Mouse (Mus musculus) MEL (cell line): ENCODE results near the gene Kidins220. TPM values are rescaled to one million over a fixed set of nuclear protein-coding genes. Genes with fewer than 3 reads are reported as not detected.

Experiments used
- DNase-seq: peaks from one replicate; pipeline ENCODE4 v3.0.0; 2011; ENCODE audit warnings: low read depth, low spot score
- H3K27ac ChIP-seq: 2 replicates; pipeline ENCODE4 v1.5.1; 2012; ENCODE audit warnings: low read depth, mild to moderate bottlenecking, control low read depth, low read length, moderate library complexity; ENCODE audit not compliant: control insufficient read depth
- H3K27me3 ChIP-seq, 2 experiments: fragments of 150-350 bp in 1 of 2; sonication (generic) in 1 of 2; 2 replicates each; pipeline ENCODE4 v1.6.1; 2012; ENCODE audit warnings: low read length in 2 of 2, mild to moderate bottlenecking in 2 of 2, improper control_type of control experiment in 1 of 2, moderate library complexity in 1 of 2; ENCODE audit not compliant: insufficient read depth in 2 of 2, control insufficient read depth in 1 of 2
- H3K36me3 ChIP-seq, 2 experiments: 2 replicates each; pipeline ENCODE4 v1.6.1; 2012 to 2014; ENCODE audit warnings: low read length in 2 of 2, improper control_type of control experiment in 1 of 2, inconsistent platforms in 1 of 2, mild to moderate bottlenecking in 1 of 2; ENCODE audit not compliant: insufficient read depth in 2 of 2, control insufficient read depth in 1 of 2
- H3K4me1 ChIP-seq, 2 experiments: fragments of 150-350 bp in 1 of 2; sonication (generic) in 1 of 2; 2 replicates each; pipeline ENCODE4 v1.6.1; 2012; ENCODE audit warnings: low read length in 2 of 2, improper control_type of control experiment in 1 of 2, mild to moderate bottlenecking in 1 of 2; ENCODE audit not compliant: insufficient read depth in 2 of 2, control insufficient read depth in 1 of 2
- H3K4me3 ChIP-seq, 2 experiments: fragments of 150-350 bp in 1 of 2; sonication (generic) in 1 of 2; 2 replicates each; pipeline ENCODE4 v1.5.1; 2012; ENCODE audit warnings: low read depth in 2 of 2, low read length in 2 of 2, mild to moderate bottlenecking in 2 of 2, moderate library complexity in 2 of 2, control low read depth in 1 of 2, improper control_type of control experiment in 1 of 2; ENCODE audit not compliant: control insufficient read depth in 1 of 2, insufficient read depth in 1 of 2
- H3K79me2 ChIP-seq: 2 replicates; pipeline ENCODE4 v1.6.1; 2012; ENCODE audit warnings: mild to moderate bottlenecking, low read length, moderate library complexity; ENCODE audit not compliant: control insufficient read depth, poor library complexity, insufficient read depth
- H3K9ac ChIP-seq: 2 replicates; pipeline ENCODE4 v1.6.1; 2012; ENCODE audit warnings: low read depth, mild to moderate bottlenecking, control low read depth, low read length, moderate library complexity; ENCODE audit not compliant: control insufficient read depth, poor library complexity, severe bottlenecking
- H3K9me3 ChIP-seq: fragments of 150-350 bp; sonication (generic); replicated peaks from 2 replicates; pipeline ENCODE4 v1.6.1; 2012; ENCODE audit warnings: mild to moderate bottlenecking, low read length, improper control_type of control experiment, moderate library complexity; ENCODE audit not compliant: insufficient read depth
- CHD1 ChIP-seq: IDR thresholded peaks from 2 replicates; pipeline ENCODE4 v1.6.1; 2012; ENCODE audit warnings: low read depth, mild to moderate bottlenecking, inconsistent platforms, low read length, improper control_type of control experiment
- CHD2 ChIP-seq: IDR thresholded peaks from 2 replicates; pipeline ENCODE4 v1.6.1; 2011; ENCODE audit warnings: low read length, improper control_type of control experiment
- CTCF ChIP-seq, 3 experiments: IDR thresholded peaks in 2 of 3; conservative IDR thresholded peaks in 1 of 3; 2 replicates each; pipeline ENCODE4 v1.5.1; 2011 to 2012; ENCODE audit warnings: low read length in 3 of 3, low read depth in 2 of 3, mild to moderate bottlenecking in 2 of 3, improper control_type of control experiment in 1 of 3, inconsistent platforms in 1 of 3, mixed read lengths in 1 of 3, moderate library complexity in 1 of 3; ENCODE audit not compliant: control insufficient read depth in 1 of 3, insufficient read depth in 1 of 3, poor library complexity in 1 of 3, severe bottlenecking in 1 of 3
- EP300 ChIP-seq, 2 experiments: IDR thresholded peaks; 2 replicates each; pipeline ENCODE4 v1.6.1; 2011; ENCODE audit warnings: improper control_type of control experiment in 2 of 2, low read length in 2 of 2, low read depth in 1 of 2, mild to moderate bottlenecking in 1 of 2
- GATA1 ChIP-seq: IDR thresholded peaks from 2 replicates; pipeline ENCODE4 v1.6.1; 2011; ENCODE audit warnings: low read depth, low read length, improper control_type of control experiment
- HCFC1 ChIP-seq: IDR thresholded peaks from 2 replicates; pipeline ENCODE4 v1.6.1; 2012; ENCODE audit warnings: low read depth, mild to moderate bottlenecking, inconsistent platforms, low read length, improper control_type of control experiment, moderate library complexity
- KAT2A ChIP-seq: conservative IDR thresholded peaks from 2 replicates; pipeline ENCODE4 v1.6.1; 2012; ENCODE audit warnings: low read depth, low read length, improper control_type of control experiment, inconsistent platforms
- MAFK ChIP-seq: IDR thresholded peaks from 2 replicates; pipeline ENCODE4 v1.6.1; 2011; ENCODE audit warnings: low read depth, mild to moderate bottlenecking, low read length, improper control_type of control experiment, borderline replicate concordance
- MAZ ChIP-seq: IDR thresholded peaks from 2 replicates; pipeline ENCODE4 v1.6.1; 2012; ENCODE audit warnings: low read depth, mild to moderate bottlenecking, inconsistent platforms, low read length, improper control_type of control experiment
- MEF2A ChIP-seq: IDR thresholded peaks from 2 replicates; pipeline ENCODE4 v1.6.1; 2014; ENCODE audit warnings: low read depth, mild to moderate bottlenecking, inconsistent platforms, low read length, improper control_type of control experiment; ENCODE audit not compliant: poor library complexity, insufficient replicate concordance, severe bottlenecking; ENCODE audit errors: extremely low read depth
- NRF1 ChIP-seq: IDR thresholded peaks from 2 replicates; pipeline ENCODE4 v1.6.1; 2014; ENCODE audit warnings: low read depth, mild to moderate bottlenecking, inconsistent platforms, low read length, improper control_type of control experiment, moderate library complexity; ENCODE audit not compliant: poor library complexity, insufficient read depth, severe bottlenecking
- SIN3A ChIP-seq: IDR thresholded peaks from 2 replicates; pipeline ENCODE4 v1.6.1; 2012; ENCODE audit warnings: low read length, improper control_type of control experiment, inconsistent platforms
- TAL1 ChIP-seq: IDR thresholded peaks from 2 replicates; pipeline ENCODE4 v1.6.1; 2012; ENCODE audit warnings: mild to moderate bottlenecking, inconsistent platforms, low read length, moderate library complexity, mixed read lengths
- TBP ChIP-seq: IDR thresholded peaks from 2 replicates; pipeline ENCODE4 v1.8.0; 2011; ENCODE audit warnings: low read depth, low read length, improper control_type of control experiment
- USF1 ChIP-seq: IDR thresholded peaks from 2 replicates; pipeline ENCODE4 v1.6.1; 2014; ENCODE audit warnings: low read depth, mild to moderate bottlenecking, inconsistent platforms, low read length, improper control_type of control experiment, moderate library complexity
- USF2 ChIP-seq, 2 experiments: IDR thresholded peaks; 2 replicates each; pipeline ENCODE4 v1.6.1; 2011 to 2012; ENCODE audit warnings: improper control_type of control experiment in 2 of 2, low read length in 2 of 2, borderline replicate concordance in 1 of 2, inconsistent platforms in 1 of 2, low read depth in 1 of 2, mild to moderate bottlenecking in 1 of 2; ENCODE audit not compliant: insufficient read depth in 1 of 2
- ZNF384 ChIP-seq: IDR thresholded peaks from 2 replicates; pipeline ENCODE4 v1.6.1; 2012; ENCODE audit warnings: low read depth, mild to moderate bottlenecking, inconsistent platforms, low read length, improper control_type of control experiment
- polyA plus RNA-seq, 2 experiments: library from polyadenylated mRNA; stranded (reverse) in 1 of 2; unstranded in 1 of 2; fragments of >175 nt in 1 of 2; fragments of >200 nt in 1 of 2; gene quantifications; 2 replicates each; pipeline versions ENCODE4 v1.2.1 to v1.2.4; 2012; ENCODE audit warnings: low replicate concordance in 2 of 2, low read depth in 1 of 2; ENCODE audit not compliant: insufficient read length in 2 of 2, insufficient read depth in 1 of 2, missing spikeins in 1 of 2
- total RNA-seq: library from RNA; depleted of rRNA; stranded (reverse); fragments of 300-350 nt; gene quantifications from 2 replicates; pipeline ENCODE4 v1.2.3, GENCODE M21; 2012

The Kidins220 gene
- total and polyA plus RNA-seq, 3 experiments, result 26.2 to 124 (median 29.2) TPM

DNA sequence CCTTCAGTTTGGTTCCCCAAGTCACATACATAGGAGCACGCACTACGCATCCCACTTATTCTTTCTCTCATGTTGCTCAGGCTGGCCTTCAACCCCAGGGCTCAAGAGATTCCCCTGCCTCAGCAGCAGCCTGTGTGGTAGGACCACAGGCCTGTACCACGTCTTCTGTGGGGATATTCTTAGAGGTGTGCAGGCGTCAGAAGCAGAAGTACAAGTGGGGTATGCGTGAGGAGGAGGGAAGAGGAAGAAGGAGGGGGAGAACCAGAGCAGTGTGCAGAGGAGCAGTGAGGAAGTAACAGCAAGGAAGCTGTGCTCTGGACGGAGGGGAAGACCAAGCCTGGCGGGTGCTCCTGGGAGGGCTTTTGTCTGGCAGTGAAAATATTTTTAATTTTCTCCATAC, 79.8 kb downstream of the Kidins220 start:
- no peak for TF ChIP-seq EP300 (IDR thresholded peaks at IDR 0.05; ENCODE audit: low read depth in 1 of 2, low read length in 2 of 2)
- no peak for TF ChIP-seq USF2 (IDR thresholded peaks at IDR 0.05; ENCODE audit: borderline replicate concordance in 1 of 2, insufficient read depth in 1 of 2, low read depth in 1 of 2, low read length in 2 of 2)
- H3K27ac ChIP-seq, result no peak overlapping the region
- H3K9ac ChIP-seq, result no peak overlapping the region
- no peaks in the 10 kb centered on the region for H3K79me2 ChIP-seq
- no peak overlapping the region for H3K4me3 ChIP-seq
- no peak for DNase-seq
- peaks cover 0 to 11% of the 10 kb centered on the region in 2 experiments; a peak in 2 of 4 replicates for H3K36me3 ChIP-seq
- H3K9me3 ChIP-seq, result no peaks in the 10 kb centered on the region
- H3K4me1 ChIP-seq, result no peaks in the 10 kb centered on the region
- no peaks in the 10 kb centered on the region for H3K27me3 ChIP-seq

GRCm38 (mm10) chr12:25054963-25055362, 80.2 kb downstream of the Kidins220 start:
- H3K4me1 ChIP-seq, result no peaks in the 10 kb centered on the region
- DNase-seq, result no peak
- H3K9me3 ChIP-seq, result no peaks in the 10 kb centered on the region
- no peaks in the 10 kb centered on the region for H3K27me3 ChIP-seq
- H3K27ac ChIP-seq, result no peak overlapping the region
- H3K36me3 ChIP-seq, result peaks cover 0 to 11% of the 10 kb centered on the region in 2 experiments; a peak in 2 of 4 replicates
- H3K79me2 ChIP-seq, result no peaks in the 10 kb centered on the region
- H3K9ac ChIP-seq, result no peak overlapping the region
- no peak for TF ChIP-seq KAT2A
- TF ChIP-seq, all 39 proteins: peak for 0
- no peak overlapping the region for H3K4me3 ChIP-seq

DNA sequence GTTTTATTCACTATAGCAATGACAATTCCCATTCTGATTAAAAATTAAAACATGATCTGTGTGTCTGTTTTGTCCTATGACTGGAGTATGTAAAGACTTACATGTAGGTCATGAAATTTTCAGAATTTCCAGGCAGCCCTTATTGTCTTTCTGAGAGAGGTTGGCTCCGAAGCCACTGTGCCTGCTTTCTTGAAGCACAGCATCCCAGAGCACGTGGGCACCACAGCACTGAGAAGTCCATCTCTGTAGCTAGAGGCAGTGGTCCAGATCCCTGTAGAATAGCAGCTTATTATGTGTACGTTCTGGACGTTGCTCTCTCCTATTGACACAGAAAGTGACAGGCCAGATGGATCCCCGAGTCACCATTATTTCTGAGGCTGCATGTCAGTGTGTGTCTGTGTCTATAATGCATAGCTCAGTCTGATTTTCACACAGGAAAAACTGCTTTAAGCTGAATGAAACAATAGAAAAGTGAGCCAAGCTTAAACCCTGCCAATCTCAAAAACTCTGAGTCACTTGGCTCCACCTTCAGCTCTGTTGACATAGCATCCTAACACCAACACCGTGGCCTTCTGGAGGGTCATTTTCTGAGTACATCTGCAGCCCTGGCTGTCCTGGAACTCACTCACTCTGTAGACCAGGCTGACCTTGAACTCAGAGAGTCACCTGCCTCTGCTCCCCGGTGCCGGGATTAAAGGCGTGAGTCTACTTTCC, 84.9 kb downstream of the Kidins220 start:
- Histone ChIP-seq H3K27me3 (no peaks in the 10 kb centered on the region), H3K27ac (no peak overlapping the region), H3K9ac (no peak overlapping the region), H3K4me1 (no peaks in the 10 kb centered on the region), H3K9me3 (no peaks in the 10 kb centered on the region), H3K4me3 (no peak overlapping the region)
- no peak for DNase-seq
- TF ChIP-seq CTCF (IDR thresholded peaks at IDR 0.05 in 2 of 3, conservative IDR thresholded peaks at IDR 0.05 in 1 of 3; ENCODE audit: control insufficient read depth in 1 of 3, insufficient read depth in 1 of 3, low read depth in 2 of 3, low read length in 3 of 3, poor library complexity in 1 of 3, severe bottlenecking in 1 of 3) (no peak), TAL1 (no peak), HCFC1 (no peak), ZNF384 (no peak), USF2 (IDR thresholded peaks at IDR 0.05; ENCODE audit: borderline replicate concordance in 1 of 2, insufficient read depth in 1 of 2, low read depth in 1 of 2, low read length in 2 of 2) (no peak), MAFK (no peak), SIN3A (no peak), NRF1 (no peak), USF1 (no peak), KAT2A (no peak), MAZ (no peak), GATA1 (no peak), TBP (no peak), CHD2 (no peak), CHD1 (no peak), MEF2A (no peak)
- TF ChIP-seq, all 39 proteins: peak for 0
- Histone ChIP-seq H3K79me2 (no peaks in the 10 kb centered on the region), H3K36me3 (peaks cover 0 to 9% of the 10 kb centered on the region in 2 experiments; a peak in 2 of 4 replicates)
